9 mouse cellular contexts compared by ENCODE assay signal in genomic region chr16:50528355-50528676, GRCm38 (mm10).
DNase-seq lines count a peak whose midpoint lies in the region; ATAC-seq and TF ChIP-seq lines count a peak whose summit lies in the region.
"Had no signal": no experiment of that assay in that cellular context is flagged by ENCODE, and none has a peak within 500 bp of the region (broad histone marks: within the 10 kb centered on the region; RNA-seq: fewer than 3 reads in every experiment).

No protein-coding gene starts in this region.

- H3K4me2 ChIP-seq in midbrain, embryonic 12.5 days (replicated peaks), result peak overlapping the region; percentile 94

- ATAC-seq in midbrain, embryonic 12.5 days (ENCODE audit: low FRiP score, low read depth), result peak; percentile 57

- no peaks in the 10 kb centered on the region for H3K27me3 ChIP-seq in heart, adult 2 months (ENCODE audit: control insufficient read depth, insufficient read depth, low read length)
- no peaks in the 10 kb centered on the region for H3K27me3 ChIP-seq in ES-Bruce4 (ENCODE audit: control insufficient read depth, insufficient read depth, low read length, poor library complexity, severe bottlenecking)
- peaks cover 21% of the 10 kb centered on the region for H3K27me3 ChIP-seq in forebrain, embryonic 10.5 days (ENCODE audit: poor library complexity, severe bottlenecking)
- H3K27me3 ChIP-seq in midbrain, embryonic 12.5 days, result peaks cover 3% of the 10 kb centered on the region; the same call in 1 of the 2 replicates
- H3K27me3 ChIP-seq: Patski had no signal

- TF ChIP-seq EP300 in heart, adult 2 months (IDR thresholded peaks at IDR 0.05; ENCODE audit: insufficient read depth, low read depth, low read length), result no peak
- no peak for TF ChIP-seq EP300 in ES-Bruce4 (IDR thresholded peaks at IDR 0.05; ENCODE audit: insufficient read depth, low read depth, low read length)

- intact Hi-C loops in heart, adult 2 months (cut with DNase I), result loop anchor here (1.0 to 5.0 kb wide), 4 partner anchors 96 to 224 kb away; partner anchors contain the start of gene Bbx

- no peak for DNase-seq in heart, adult 2 months
- no peak for DNase-seq in heart, adult 11 months
- no peak for DNase-seq in forebrain, embryonic 10.5 days (ENCODE audit: extremely low spot score, low spot score)
- peak; percentile 48 to 52 for DNase-seq in kidney, postnatal 25 days
- DNase-seq in layer of hippocampus, postnatal 14 days (ENCODE audit: low spot score in 2 of 2), result no peak
- DNase-seq in left cerebral cortex, adult 18-20 months (ENCODE audit: low spot score in 2 of 2), result no peak

- WGBS in heart, adult 2 months, result under 1% methylated on average over 9 of the region's 9 CpGs
- 1% methylated on average over 9 of the region's 9 CpGs for WGBS in forebrain, embryonic 10.5 days
- WGBS in midbrain, embryonic 12.5 days, result under 1% methylated on average over 9 of the region's 9 CpGs

- no peaks in the 10 kb centered on the region for H3K36me3 ChIP-seq in heart, adult 2 months (ENCODE audit: control insufficient read depth, insufficient read depth, low read length)
- no peaks in the 10 kb centered on the region for H3K36me3 ChIP-seq in ES-Bruce4 (ENCODE audit: control insufficient read depth, insufficient read depth, low read length, poor library complexity, severe bottlenecking)
- H3K36me3 ChIP-seq in forebrain, embryonic 10.5 days (replicated peaks), result no peaks in the 10 kb centered on the region
- no peaks in the 10 kb centered on the region for H3K36me3 ChIP-seq in midbrain, embryonic 12.5 days

- H3K27ac ChIP-seq in heart, adult 2 months, result peak overlapping the region; percentile 91
- peak overlapping the region; percentile 84 for H3K27ac ChIP-seq in ES-Bruce4 (ENCODE audit: insufficient read depth, low read length)
- peak overlapping the region; percentile 94 for H3K27ac ChIP-seq in forebrain, embryonic 10.5 days
- peak overlapping the region; percentile 85 for H3K27ac ChIP-seq in midbrain, embryonic 12.5 days (replicated peaks)

- no peaks in the 10 kb centered on the region for H3K4me1 ChIP-seq in heart, adult 2 months (ENCODE audit: control insufficient read depth, insufficient read depth, low read length)
- H3K4me1 ChIP-seq in ES-Bruce4 (ENCODE audit: control insufficient read depth, insufficient read depth, low read length), result no peaks in the 10 kb centered on the region
- H3K4me1 ChIP-seq in forebrain, embryonic 10.5 days, result peaks cover 30% of the 10 kb centered on the region
- peaks cover 13% of the 10 kb centered on the region for H3K4me1 ChIP-seq in midbrain, embryonic 12.5 days

- no peak for TF ChIP-seq POLR2A in heart, adult 2 months (IDR thresholded peaks at IDR 0.05; ENCODE audit: insufficient read depth, low read depth, low read length)
- TF ChIP-seq POLR2A in ES-Bruce4 (IDR thresholded peaks at IDR 0.05; ENCODE audit: insufficient read depth, low read length), result no peak

- no peaks in the 10 kb centered on the region for H3K9me3 ChIP-seq in ES-Bruce4 (replicated peaks; ENCODE audit: control insufficient read depth, insufficient read depth, low read length, poor library complexity, severe bottlenecking)
- H3K9me3 ChIP-seq in forebrain, embryonic 10.5 days, result no peaks in the 10 kb centered on the region
- H3K9me3 ChIP-seq in midbrain, embryonic 12.5 days, result no peaks in the 10 kb centered on the region

- peak overlapping the region; percentile 90 for H3K4me3 ChIP-seq in heart, adult 2 months
- peak overlapping the region; percentile 73 for H3K4me3 ChIP-seq in ES-Bruce4 (ENCODE audit: low read depth, low read length)
- peak overlapping the region; percentile 84 for H3K4me3 ChIP-seq in forebrain, embryonic 10.5 days
- H3K4me3 ChIP-seq in midbrain, embryonic 12.5 days, result peak overlapping the region; percentile 74

- peak overlapping the region; percentile 74 for H3K9ac ChIP-seq in heart, adult 2 months (ENCODE audit: low read depth, low read length)
- H3K9ac ChIP-seq in ES-Bruce4 (ENCODE audit: low read depth, poor library complexity, severe bottlenecking), result peak overlapping the region; percentile 94
- peak overlapping the region; percentile 83 for H3K9ac ChIP-seq in midbrain, embryonic 12.5 days (replicated peaks)

- no peak for TF ChIP-seq CTCF in heart, adult 2 months (IDR thresholded peaks at IDR 0.05)
- TF ChIP-seq CTCF in ES-Bruce4 (IDR thresholded peaks at IDR 0.05; ENCODE audit: low read depth, low read length), result no peak

- H3K79me2 ChIP-seq in heart, adult 2 months (replicated peaks; ENCODE audit: control insufficient read depth, insufficient read depth, low read length), result no peaks in the 10 kb centered on the region

Comparison
In these comparisons a context has a peak if more than half of its experiments do, and no peak if none do; other contexts are left out.
1. DNase-seq: peak in kidney, postnatal 25 days (2 of 2); none in heart, adult 2 months (0 of 2), heart, adult 11 months (single experiment), forebrain, embryonic 10.5 days (single experiment), layer of hippocampus, postnatal 14 days (0 of 2) and left cerebral cortex, adult 18-20 months (0 of 2).
2. Peak in every context shown above with its lines, with median percentiles within 50 percentile points of each other: H3K27ac ChIP-seq, H3K4me3 ChIP-seq and H3K9ac ChIP-seq.